Mouse (Mus musculus) spleen, adult 2 months (tissue): ENCODE measurements around the gene Prmt3.

ENCODE experiments used
- CTCF ChIP-seq: fragments of 200-500 bp; IDR thresholded peaks from 2 replicates; pipeline ENCODE4 v1.5.1; 2011; ENCODE audit warnings: mild to moderate bottlenecking, inconsistent platforms; ENCODE audit not compliant: insufficient read depth, insufficient read length, insufficient replicate concordance; ENCODE audit errors: extremely low read depth
- POLR2A ChIP-seq: fragments of 200-500 bp; IDR thresholded peaks from 2 replicates; pipeline ENCODE4 v1.6.1; 2011; ENCODE audit warnings: low read depth, low read length, inconsistent platforms

DNA sequence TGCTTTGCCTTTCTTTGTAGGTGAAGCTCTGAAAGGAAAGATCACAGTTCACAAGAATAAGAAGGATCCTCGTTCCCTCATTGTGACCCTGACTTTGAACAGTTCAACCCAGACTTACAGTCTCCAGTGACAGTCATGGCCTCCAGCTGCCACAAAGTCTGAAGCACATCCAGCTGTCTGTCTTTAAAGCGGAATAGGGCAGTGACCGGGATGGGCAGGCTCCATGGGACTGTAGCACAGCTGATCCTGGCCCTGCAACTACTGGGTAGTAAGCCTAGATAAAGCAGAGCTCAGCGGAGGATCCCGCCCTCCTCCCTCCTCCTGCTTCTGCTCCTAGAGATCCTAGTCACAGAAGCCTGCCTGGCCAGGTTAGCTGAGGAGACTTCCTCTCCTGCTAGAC, 79.2 kb downstream of the Prmt3 start:
- TF ChIP-seq CTCF = no peak
- no peak for TF ChIP-seq POLR2A
